Mouse (Mus musculus) liver, adult 2 months (tissue): ENCODE data around the gene Syngap1.

Experiments used
- CTCF ChIP-seq: fragments of 200-500 bp; IDR thresholded peaks from 2 replicates; pipeline ENCODE4 v1.5.1; 2011; ENCODE audit warnings: low read depth, low read length, control low read depth
- POLR2A ChIP-seq: fragments of 200-500 bp; IDR thresholded peaks from 2 replicates; pipeline ENCODE4 v1.6.1; 2011; ENCODE audit warnings: low read length, control low read depth; ENCODE audit not compliant: insufficient read depth; ENCODE audit errors: extremely low read depth

DNA sequence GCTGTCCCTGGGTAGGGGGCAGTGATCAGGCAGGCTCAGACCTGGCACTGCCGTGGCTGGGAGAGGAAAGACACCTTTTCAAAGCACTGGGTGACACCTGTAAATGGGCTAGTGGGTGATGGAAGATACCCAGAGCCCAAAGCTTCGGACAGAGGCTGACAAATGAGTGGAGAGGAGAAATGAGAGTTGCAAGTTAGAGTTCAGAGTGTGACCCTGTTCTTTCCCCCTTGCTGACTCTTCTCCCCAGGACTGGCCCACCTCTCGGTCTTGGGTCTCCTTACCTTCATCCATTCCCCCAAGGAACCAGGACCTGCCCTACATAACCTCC lies 1.1 kb upstream of the Syngap1 start:
- TF ChIP-seq CTCF (no peak), POLR2A (no peak)
